ENCODE assay signal across 8 mouse cellular contexts in genomic region chr7:31042431-31042910, GRCm38 (mm10). TPM values are rescaled to one million over a fixed set of nuclear protein-coding genes. Genes with fewer than 3 reads are reported as not detected.
DNase-seq lines count a peak whose midpoint lies in the region; ATAC-seq and TF ChIP-seq lines count a peak whose summit lies in the region.

Gene Fxyd5, minus strand, starts transcription at chr7:31042481.

- no peak for DNase-seq in left cerebral cortex, adult 18-20 months (ENCODE audit: low spot score in 2 of 2)
- DNase-seq in left cerebral cortex, adult 9 months (ENCODE audit: low spot score in 2 of 2): no peak
- no peak for DNase-seq in brain, embryonic 14.5 days (ENCODE audit: low read depth)
- DNase-seq in left cerebral cortex, postnatal 25 days (ENCODE audit: low spot score in 2 of 2): no peak
- no peak for DNase-seq in embryo, embryonic 9.5 days (ENCODE audit: extremely low spot score)
- no peak for DNase-seq in cerebellum, adult 11 months

- H3K4me3 ChIP-seq in heart, embryonic 15.5 days: peak within 1 kb of the TSS; percentile 42
- peak within 1 kb of the TSS; percentile 9; the same call in 1 of the 2 replicates for H3K4me3 ChIP-seq in neural tube, embryonic 12.5 days

- TF ChIP-seq POLR2A in brain, embryonic 14.5 days (IDR thresholded peaks at IDR 0.05; ENCODE audit: borderline replicate concordance, extremely low read depth, insufficient read depth, insufficient read length, poor library complexity, severe bottlenecking): no peak

- H3K4me2 ChIP-seq in heart, embryonic 15.5 days: peak within 1 kb of the TSS; percentile 68
- H3K4me2 ChIP-seq in neural tube, embryonic 12.5 days (replicated peaks): peak within 1 kb of the TSS; percentile 50

- peaks cover 38% of the 10 kb centered on the region for H3K27me3 ChIP-seq in heart, embryonic 15.5 days
- peaks cover 47% of the 10 kb centered on the region for H3K27me3 ChIP-seq in neural tube, embryonic 12.5 days (replicated peaks)

- H3K9ac ChIP-seq in heart, embryonic 15.5 days: peak within 1 kb of the TSS; percentile 44
- no peak within 1 kb of the TSS for H3K9ac ChIP-seq in neural tube, embryonic 12.5 days

- no peak for TF ChIP-seq CTCF in brain, embryonic 14.5 days (IDR thresholded peaks at IDR 0.05; ENCODE audit: borderline replicate concordance, extremely low read depth, insufficient read depth, insufficient read length)

- no peaks in the 10 kb centered on the region for H3K36me3 ChIP-seq in heart, embryonic 15.5 days
- H3K36me3 ChIP-seq in neural tube, embryonic 12.5 days: no peaks in the 10 kb centered on the region

- ATAC-seq in heart, embryonic 15.5 days (replicated peaks; ENCODE audit: insufficient number of reproducible peaks, insufficient read depth, low FRiP score, low read depth): no peak
- no peak for ATAC-seq in neural tube, embryonic 12.5 days (ENCODE audit: low FRiP score, low read depth)

- H3K4me1 ChIP-seq in heart, embryonic 15.5 days (replicated peaks): peaks cover 18% of the 10 kb centered on the region
- peaks cover 11% of the 10 kb centered on the region for H3K4me1 ChIP-seq in neural tube, embryonic 12.5 days

- 37% methylated on average over 10 of the region's 10 CpGs for WGBS in heart, embryonic 15.5 days
- 33% methylated on average over 10 of the region's 10 CpGs for WGBS in neural tube, embryonic 12.5 days

- intact Hi-C loops in left cerebral cortex, postnatal 25 days (cut with DNase I): no loop called here

- H3K9me3 ChIP-seq in heart, embryonic 15.5 days (replicated peaks): no peaks in the 10 kb centered on the region
- no peaks in the 10 kb centered on the region for H3K9me3 ChIP-seq in neural tube, embryonic 12.5 days

- peak within 1 kb of the TSS; percentile 56 for H3K27ac ChIP-seq in heart, embryonic 15.5 days
- H3K27ac ChIP-seq in neural tube, embryonic 12.5 days: no peak within 1 kb of the TSS

RNA-seq across cellular contexts. Expression of gene Fxyd5, which starts in this region (rescaled TPM):
- total RNA-seq in left cerebral cortex, adult 18-20 months (2021): 10 to 100 TPM; 35.5 to 36.7 TPM
- 10.3 and 12.5 TPM in 2 replicates for polyA plus RNA-seq in brain, embryonic 14.5 days (2012; rRNA removed)
- 39.1 and 47.0 TPM in 2 replicates for polyA plus RNA-seq in heart, embryonic 15.5 days (2015; fragmentation: Nextera tagmentation; extraction: Ambion mirVana)
- 10 to 100 TPM; 22.6 to 27.8 TPM for total RNA-seq in left cerebral cortex, postnatal 25 days (2021)
- 12.5 and 15.4 TPM in 2 replicates for polyA plus RNA-seq in neural tube, embryonic 12.5 days (2016; fragmentation: Nextera tagmentation; extraction: Ambion mirVana)
